Mouse (Mus musculus) testis, adult 2 months (tissue): ENCODE measurements around the gene Efhc1. TPM values are rescaled to one million over a fixed set of nuclear protein-coding genes. Genes with fewer than 3 reads are reported as not detected.

Experiments
- H3K27ac ChIP-seq: fragments of 200-500 bp; 2 replicates; pipeline ENCODE4 v1.5.1; 2012; ENCODE audit warnings: low read depth, low read length; ENCODE audit not compliant: control insufficient read depth, insufficient read depth
- H3K27me3 ChIP-seq: fragments of 200-500 bp; 2 replicates; pipeline ENCODE4 v1.6.1; 2012; ENCODE audit warnings: mild to moderate bottlenecking, low read length, moderate library complexity; ENCODE audit not compliant: control insufficient read depth, insufficient read depth
- H3K36me3 ChIP-seq: fragments of 200-500 bp; 2 replicates; pipeline ENCODE4 v1.6.1; 2012; ENCODE audit warnings: mild to moderate bottlenecking, low read length; ENCODE audit not compliant: control insufficient read depth, insufficient read depth
- H3K4me1 ChIP-seq: fragments of 200-500 bp; 2 replicates; pipeline ENCODE4 v1.6.1; 2012; ENCODE audit warnings: low read length; ENCODE audit not compliant: control insufficient read depth, insufficient read depth
- H3K4me3 ChIP-seq: fragments of 200-500 bp; 2 replicates; pipeline ENCODE4 v1.5.1; 2012; ENCODE audit warnings: low read depth, mild to moderate bottlenecking, low read length, moderate library complexity, mixed read lengths; ENCODE audit not compliant: control insufficient read depth
- CTCF ChIP-seq: fragments of 200-500 bp; IDR thresholded peaks from 2 replicates; pipeline ENCODE4 v1.5.1; 2012; ENCODE audit warnings: low read depth, mild to moderate bottlenecking, inconsistent platforms, low read length, moderate library complexity; ENCODE audit not compliant: control insufficient read depth, insufficient read depth, insufficient replicate concordance
- POLR2A ChIP-seq: fragments of 200-500 bp; IDR thresholded peaks from 2 replicates; pipeline ENCODE4 v1.6.1; 2012; ENCODE audit warnings: low read depth, mild to moderate bottlenecking, inconsistent platforms, low read length, moderate library complexity; ENCODE audit not compliant: control insufficient read depth
- polyA plus RNA-seq: library from polyadenylated mRNA; depleted of rRNA; stranded (reverse); fragments of >200 nt; gene quantifications from 2 replicates; pipeline ENCODE4 v1.2.3, GENCODE M21; 2012

The Efhc1 gene
- polyA plus RNA-seq, 1 experiment: 451 TPM

DNA sequence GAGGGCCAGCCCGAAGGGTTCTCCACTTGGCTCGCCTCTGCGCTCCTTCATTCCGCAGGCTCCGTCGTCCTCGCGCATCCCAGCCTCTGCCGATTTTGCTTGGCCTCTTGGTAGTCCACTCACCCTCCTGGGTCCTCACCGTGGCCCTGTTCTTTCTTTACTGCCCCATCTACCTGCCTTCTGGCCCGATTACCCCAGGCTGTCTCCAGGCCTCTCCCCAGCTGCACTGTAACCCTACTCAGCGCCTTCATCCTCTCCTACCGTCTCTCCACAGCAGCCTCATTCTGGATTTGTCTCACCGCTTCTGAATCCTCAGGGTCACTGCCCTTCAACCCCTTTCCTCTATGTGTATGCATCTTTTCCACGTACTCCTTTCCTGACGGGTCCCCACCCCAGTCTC is 373 bp downstream of the Efhc1 start:
- Histone ChIP-seq H3K27ac (peak overlapping the region; percentile 91), H3K27me3 (no peaks in the 10 kb centered on the region), H3K4me1 (peaks cover 8% of the 10 kb centered on the region), H3K4me3 (peak overlapping the region; percentile 96), H3K36me3 (no peaks in the 10 kb centered on the region)
- no peak for TF ChIP-seq POLR2A
- 0 out of 2 replicates have a peak, but pooled peaks have one; percentile 1 for TF ChIP-seq CTCF

DNA sequence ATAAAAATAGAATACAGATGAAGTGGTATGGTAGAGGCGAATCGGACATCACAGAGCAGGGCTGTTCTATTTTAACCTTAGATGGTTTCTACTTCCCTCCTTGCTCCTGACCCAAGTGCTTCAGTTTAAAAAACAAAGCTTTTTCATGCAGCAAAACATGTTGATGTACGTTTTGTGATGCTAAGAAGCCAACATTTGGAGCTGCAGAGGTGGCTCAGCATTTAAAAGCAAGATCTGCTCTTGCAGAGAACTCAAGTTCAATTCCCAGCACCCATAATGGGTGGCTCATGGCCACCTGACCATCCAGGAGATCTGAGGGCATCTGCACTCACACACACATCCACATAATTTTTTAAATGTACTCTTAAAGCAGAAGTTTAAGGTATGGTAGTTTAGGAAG is 3.5 kb downstream of the Efhc1 start:
- no peak overlapping the region for H3K27ac ChIP-seq
- no peaks in the 10 kb centered on the region for H3K36me3 ChIP-seq
- TF ChIP-seq POLR2A (no peak), CTCF (no peak)
- peaks cover 8% of the 10 kb centered on the region for H3K4me1 ChIP-seq
- no peaks in the 10 kb centered on the region for H3K27me3 ChIP-seq
- H3K4me3 ChIP-seq: no peak overlapping the region

- Histone ChIP-seq H3K36me3 (no peaks in the 10 kb centered on the region; the same call in 1 of the 2 replicates), H3K27me3 (no peaks in the 10 kb centered on the region), H3K4me3 (no peak overlapping the region), H3K4me1 (no peaks in the 10 kb centered on the region), H3K27ac (no peak overlapping the region)
- TF ChIP-seq POLR2A (no peak), CTCF (no peak)
These were observed 18.2 kb downstream of the Efhc1 start for GRCm38 (mm10) chr1:20969642-20970041.

DNA sequence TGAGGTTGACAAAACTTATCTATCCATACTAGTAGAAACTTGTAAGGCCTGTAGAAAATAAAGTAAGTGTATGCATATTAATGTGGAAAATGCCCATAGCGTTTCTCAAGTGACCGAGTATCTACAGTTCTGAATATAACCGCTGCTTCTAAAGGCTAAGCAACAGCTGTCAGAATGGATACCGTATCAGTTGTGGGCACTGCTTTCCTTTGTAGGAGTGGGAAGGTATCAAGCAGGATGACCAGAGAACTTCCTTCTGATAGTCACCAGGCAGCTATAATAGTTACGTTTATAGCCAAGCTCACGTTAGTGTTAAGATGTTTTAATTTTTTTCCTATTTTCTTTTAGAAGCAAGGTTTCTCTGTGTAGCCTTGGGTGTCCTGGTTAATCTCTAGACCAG is 22.0 kb downstream of the Efhc1 start:
- TF ChIP-seq CTCF: no peak
- TF ChIP-seq POLR2A: no peak
- Histone ChIP-seq H3K27ac (no peak overlapping the region), H3K4me3 (no peak overlapping the region), H3K27me3 (no peaks in the 10 kb centered on the region), H3K36me3 (no peaks in the 10 kb centered on the region; the same call in 1 of the 2 replicates), H3K4me1 (no peaks in the 10 kb centered on the region)

DNA sequence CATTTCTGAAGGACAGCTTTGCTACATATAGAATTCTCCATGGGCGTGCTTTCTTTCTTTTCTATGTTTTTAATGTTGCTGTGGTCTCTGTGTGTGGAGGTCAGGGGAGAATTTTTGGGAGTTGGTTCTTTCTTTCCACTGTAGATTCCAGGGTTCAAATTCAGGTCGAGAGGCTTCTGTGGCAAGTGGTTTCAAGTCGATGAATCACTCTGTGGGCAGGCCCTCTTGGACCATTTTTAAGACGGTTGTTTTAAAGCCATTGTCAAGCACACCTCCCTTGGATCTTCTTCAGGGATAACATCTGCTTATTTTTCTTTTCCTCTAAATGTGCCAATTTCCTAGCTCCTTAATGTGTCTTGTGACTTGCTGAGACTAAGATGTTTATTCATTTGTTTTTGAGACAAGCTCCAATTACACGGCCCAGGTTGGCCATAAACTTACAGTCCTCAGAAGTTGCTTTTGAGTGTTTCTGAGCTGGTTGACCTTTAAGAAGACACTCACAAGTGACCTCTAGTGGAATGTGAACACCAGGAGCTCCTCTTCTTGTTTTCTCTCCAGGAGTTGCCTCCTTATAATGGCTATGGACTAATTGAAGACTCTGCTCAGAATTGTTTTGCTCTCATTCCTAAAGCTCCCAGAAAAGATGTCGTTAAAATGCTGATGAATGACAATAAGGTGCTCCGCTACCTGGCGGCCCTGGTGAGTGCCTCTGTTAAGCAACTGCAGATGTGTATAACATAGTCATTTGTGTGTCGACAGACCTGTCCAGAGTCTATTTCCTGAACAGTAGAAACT is 23.1 kb downstream of the Efhc1 start:
- no peaks in the 10 kb centered on the region; the same call in 1 of the 2 replicates for H3K36me3 ChIP-seq
- TF ChIP-seq POLR2A (no peak), CTCF (no peak)
- no peak overlapping the region for H3K4me3 ChIP-seq
- no peaks in the 10 kb centered on the region for H3K4me1 ChIP-seq
- H3K27ac ChIP-seq: no peak overlapping the region
- H3K27me3 ChIP-seq: no peaks in the 10 kb centered on the region

GRCm38 (mm10) chr1:20980553-20980952 is 29.1 kb downstream of the Efhc1 start:
- Histone ChIP-seq H3K4me1 (no peaks in the 10 kb centered on the region), H3K27me3 (no peaks in the 10 kb centered on the region), H3K4me3 (no peak overlapping the region), H3K36me3 (no peaks in the 10 kb centered on the region; the same call in 1 of the 2 replicates), H3K27ac (no peak overlapping the region)
- TF ChIP-seq CTCF: no peak
- TF ChIP-seq POLR2A: no peak

- Histone ChIP-seq H3K27ac (no peak overlapping the region), H3K36me3 (no peaks in the 10 kb centered on the region; the same call in 1 of the 2 replicates), H3K27me3 (no peaks in the 10 kb centered on the region), H3K4me1 (no peaks in the 10 kb centered on the region), H3K4me3 (no peak overlapping the region)
- TF ChIP-seq CTCF: no peak
- no peak for TF ChIP-seq POLR2A
These were observed 30.3 kb downstream of the Efhc1 start for GRCm38 (mm10) chr1:20981764-20982163.
